ENCODE assay signal across 24 mouse cellular contexts in genomic region chr1:92939746-92940145, GRCm38 (mm10).
"Had no signal": no experiment of that assay in that cellular context is flagged by ENCODE, and none has a peak within 500 bp of the region (broad histone marks: within the 10 kb centered on the region; RNA-seq: fewer than 3 reads in every experiment).

No protein-coding gene starts in this region.

- DNase-seq: kidney, adult 9 months; kidney, postnatal 14 days; kidney, postnatal 4 days; liver; lung, adult 18-20 months; lung, postnatal 10 days; lung, postnatal 36 days; right cerebral cortex, adult 18-20 months; right cerebral cortex, postnatal 14 days; right cerebral cortex, postnatal 4 days; thymus, adult 2 months; thymus, postnatal 14 days; thymus, postnatal 4 days had no signal

- H3K27me3 ChIP-seq: limb, embryonic 13.5 days; liver, embryonic 12.5 days; liver, embryonic 15.5 days; lung, embryonic 15.5 days; megakaryocyte, embryonic 14.5 days; midbrain, embryonic 15.5 days; neural tube, embryonic 12.5 days; neural tube, embryonic 15.5 days had no signal

- H3K27ac ChIP-seq: limb, embryonic 10.5 days; limb, embryonic 13.5 days; liver, embryonic 12.5 days; liver, embryonic 15.5 days; lung, embryonic 15.5 days; midbrain, embryonic 10.5 days; midbrain, embryonic 15.5 days; neural tube, embryonic 12.5 days; neural tube, embryonic 15.5 days; stomach, postnatal 0 days had no signal

- H3K9ac ChIP-seq: liver, embryonic 12.5 days; liver, embryonic 15.5 days; lung, embryonic 15.5 days; midbrain, embryonic 15.5 days; neural tube, embryonic 12.5 days; neural tube, embryonic 15.5 days had no signal

- H3K4me3 ChIP-seq: limb, embryonic 10.5 days; limb, embryonic 13.5 days; liver, embryonic 12.5 days; liver, embryonic 15.5 days; lung, embryonic 15.5 days; megakaryocyte, embryonic 14.5 days; midbrain, embryonic 10.5 days; midbrain, embryonic 15.5 days; neural tube, embryonic 12.5 days; neural tube, embryonic 15.5 days had no signal

- H3K9me3 ChIP-seq: limb, embryonic 10.5 days; limb, embryonic 13.5 days; liver, embryonic 12.5 days; liver, embryonic 15.5 days; lung, embryonic 15.5 days; megakaryocyte, embryonic 14.5 days; midbrain, embryonic 10.5 days; midbrain, embryonic 15.5 days; neural tube, embryonic 12.5 days; neural tube, embryonic 15.5 days had no signal
